Mouse (Mus musculus) spleen, postnatal 10 days (tissue): ENCODE measurements at regions not wholly inside any gene's neighbourhood (a gene's known extent, or its start where the extent isn't known, plus 50 kb on each side); places are given as distances from the start of the nearest gene placed in this dataset.

Experiments
- DNase-seq, 2 experiments: peaks; one replicate each; pipeline ENCODE4 v3.0.0; 2021 to 2022; ENCODE audit warnings: low spot score in 2 of 2

- no peak for DNase-seq
These were observed 62.9 kb upstream of the Gm2310 start for GRCm38 (mm10) chr15:8582676-8583075.

GRCm38 (mm10) chr15:8581146-8581913 lies 61.6 kb upstream of the Gm2310 start:
- no peak for DNase-seq

GRCm38 (mm10) chr15:8580077-8580476 lies 60.3 kb upstream of the Gm2310 start:
- DNase-seq, result no peak

GRCm38 (mm10) chr15:8577480-8577881 lies 57.7 kb upstream of the Gm2310 start:
- DNase-seq, result peak; percentile 23 to 66

GRCm38 (mm10) chr15:8576975-8577374 lies 57.2 kb upstream of the Gm2310 start:
- no peak for DNase-seq

GRCm38 (mm10) chr15:8569617-8570016 lies 49.9 kb upstream of the Gm2310 start:
- DNase-seq, result peak; percentile 11 to 17
